Mouse (Mus musculus) C2C12 (cell line): ENCODE measurements at regions not wholly inside any gene's neighbourhood (a gene's known extent, or its start where the extent isn't known, plus 50 kb on each side); places are given as distances from the start of the nearest gene placed in this dataset.

Experiments used
- CTCF ChIP-seq: IDR thresholded peaks from one replicate; pipeline ENCODE4 v1.5.1; 2011; ENCODE audit not compliant: control insufficient read depth, insufficient read depth, insufficient read length
- MAX ChIP-seq: IDR thresholded peaks from one replicate; pipeline ENCODE4 v1.6.1; 2011; ENCODE audit warnings: mild to moderate bottlenecking, control low read depth
- USF1 ChIP-seq: IDR thresholded peaks from one replicate; pipeline ENCODE4 v1.6.1; 2011; ENCODE audit warnings: low read depth, mild to moderate bottlenecking, control low read depth, moderate library complexity

DNA sequence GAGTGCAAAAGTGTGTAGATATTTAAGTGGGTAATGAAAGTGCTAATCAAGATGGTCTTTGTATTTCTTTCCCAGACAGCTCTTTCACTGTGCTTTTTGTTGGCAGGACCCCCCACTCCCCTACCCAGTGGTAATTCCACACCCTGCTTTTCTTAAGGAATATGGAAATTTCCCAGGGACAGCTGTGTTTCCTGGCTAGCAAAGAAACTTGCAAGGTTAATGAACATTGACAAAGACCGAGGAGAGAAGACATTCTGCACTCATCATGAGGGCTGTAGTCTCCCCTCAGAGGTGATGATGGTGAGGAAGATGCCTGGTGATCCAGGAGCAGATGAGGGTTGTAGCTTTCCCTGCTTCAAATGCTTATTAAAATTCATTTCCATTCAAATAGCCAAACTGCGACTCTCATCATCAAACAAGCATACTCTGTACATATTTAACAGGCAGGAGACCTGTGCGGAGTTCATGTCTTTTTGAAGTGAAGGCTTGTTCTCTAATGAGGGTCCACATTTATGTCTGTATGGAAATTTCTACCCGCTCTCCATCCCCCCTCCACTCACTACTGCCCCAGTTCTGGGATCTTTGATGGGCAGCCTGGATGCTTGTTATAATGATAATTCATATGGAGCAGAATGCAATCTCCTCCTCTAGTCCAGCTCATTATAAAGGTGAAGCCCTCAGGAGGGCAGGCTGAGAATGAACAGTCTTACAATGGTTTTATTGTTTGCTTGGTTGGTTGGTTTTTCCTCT is 364.1 kb upstream of the Camk1g start:
- TF ChIP-seq CTCF (no peak), USF1 (no peak), MAX (no peak)
